Mouse (Mus musculus) megakaryocyte, embryonic 14.5 days (primary cell): Measurements from ENCODE around the gene Rbm20.

Experiments
- FLI1 ChIP-seq: IDR thresholded peaks from 2 replicates; pipeline ENCODE4 v1.6.1; 2012; ENCODE audit warnings: low read length, inconsistent platforms, mixed read lengths
- GATA1 ChIP-seq: IDR thresholded peaks from 3 replicates; pipeline ENCODE4 v1.6.1; 2012; ENCODE audit warnings: mixed read lengths, low read length, inconsistent platforms, borderline replicate concordance

DNA sequence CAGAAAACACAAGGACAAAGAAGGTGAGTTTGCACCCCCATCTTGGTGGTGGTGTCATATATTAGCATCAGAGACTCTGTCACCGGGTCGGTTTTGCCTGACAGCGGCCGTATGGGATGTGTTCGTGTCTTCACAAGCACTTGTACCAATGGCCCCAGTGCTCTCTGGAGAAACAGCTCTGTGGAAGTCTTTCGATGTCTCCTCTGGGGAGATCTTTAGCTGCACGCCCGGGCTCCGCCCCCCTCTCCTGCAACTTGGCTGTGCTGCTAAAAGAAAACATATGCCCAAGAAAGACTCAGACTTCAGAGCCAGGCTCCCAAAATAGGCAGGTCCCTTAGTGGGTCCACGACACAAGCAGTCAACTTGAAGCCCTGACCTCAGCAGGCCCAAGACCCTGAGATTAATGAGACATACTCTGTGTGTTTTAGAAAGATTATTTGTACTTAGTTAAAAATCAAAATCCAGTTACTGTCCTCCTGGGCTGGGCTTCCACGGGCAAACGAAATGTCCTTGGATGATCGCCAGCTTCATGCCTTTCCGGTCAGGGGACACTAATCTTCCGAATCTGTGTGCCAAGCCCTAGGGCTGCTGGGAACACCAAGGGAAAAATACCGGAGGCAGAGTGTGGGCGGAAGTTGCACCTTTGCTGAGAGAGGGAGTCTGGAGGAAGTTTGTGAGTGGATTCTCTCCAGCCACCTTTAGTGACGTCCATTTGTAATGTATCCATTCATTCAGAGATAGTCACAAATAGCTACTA lies 173.2 kb downstream of the Rbm20 start:
- TF ChIP-seq GATA1 (no peak), FLI1 (no peak)
